Mouse (Mus musculus): Measurements from ENCODE around the gene Ergic1. TPM values are rescaled to one million over a fixed set of nuclear protein-coding genes. Genes with fewer than 3 reads are reported as not detected.

Gene Ergic1
- polyA plus RNA-seq, 2 experiments from 2014 or later: 37.2 to 77.2 TPM

DNA sequence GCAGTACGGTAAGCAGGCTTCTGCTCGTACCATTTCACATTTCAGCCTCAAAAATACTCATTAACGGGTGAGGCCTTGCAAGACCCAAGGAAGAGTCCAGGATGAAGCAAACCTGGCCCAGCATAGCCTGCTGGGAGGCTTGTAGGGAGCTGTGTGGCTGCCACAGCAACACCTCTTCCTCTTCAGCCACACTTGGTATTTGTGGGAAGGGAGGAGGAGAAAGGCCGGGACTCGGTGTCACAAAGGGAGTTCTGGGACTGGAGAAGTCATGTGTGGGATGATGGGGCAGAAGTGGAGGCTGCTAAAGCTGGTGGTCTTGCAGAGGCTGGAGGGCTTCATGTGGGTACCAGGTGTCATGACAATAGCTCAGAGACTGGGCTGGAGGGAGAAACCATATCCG is 40.2 kb downstream of the Ergic1 start:
- no peak for ATAC-seq

GRCm38 (mm10) chr17:26601926-26602325 is 40.6 kb downstream of the Ergic1 start:
- no peak for ATAC-seq

- ATAC-seq: no peak
Observed at GRCm38 (mm10) chr17:26602371-26602885, 41.1 kb downstream of the Ergic1 start.

- no peak for ATAC-seq
Observed at GRCm38 (mm10) chr17:26603311-26603710, 42.0 kb downstream of the Ergic1 start.

- peak; percentile 58 for ATAC-seq
Observed at GRCm38 (mm10) chr17:26605636-26606035, 44.3 kb downstream of the Ergic1 start.

DNA sequence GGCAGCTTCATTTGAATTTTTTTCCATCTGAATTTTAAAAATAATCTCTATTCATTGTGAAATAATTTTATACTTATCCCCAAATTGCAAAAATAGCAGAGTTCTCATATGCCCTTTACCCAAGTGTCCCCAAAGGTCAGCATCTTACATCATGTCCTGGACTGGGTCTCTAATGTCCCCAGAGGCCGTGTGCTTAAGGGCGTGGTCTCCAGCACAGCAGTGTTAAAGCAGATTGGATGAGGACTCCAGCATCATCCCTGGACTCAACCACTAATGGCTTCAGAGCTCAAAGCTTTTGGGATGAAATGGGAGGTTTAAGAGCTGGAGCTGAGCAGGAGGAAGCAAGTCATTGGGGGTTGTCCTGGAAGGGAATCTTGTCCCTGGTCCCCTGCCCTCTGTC is 45.2 kb downstream of the Ergic1 start:
- ATAC-seq: no peak

DNA sequence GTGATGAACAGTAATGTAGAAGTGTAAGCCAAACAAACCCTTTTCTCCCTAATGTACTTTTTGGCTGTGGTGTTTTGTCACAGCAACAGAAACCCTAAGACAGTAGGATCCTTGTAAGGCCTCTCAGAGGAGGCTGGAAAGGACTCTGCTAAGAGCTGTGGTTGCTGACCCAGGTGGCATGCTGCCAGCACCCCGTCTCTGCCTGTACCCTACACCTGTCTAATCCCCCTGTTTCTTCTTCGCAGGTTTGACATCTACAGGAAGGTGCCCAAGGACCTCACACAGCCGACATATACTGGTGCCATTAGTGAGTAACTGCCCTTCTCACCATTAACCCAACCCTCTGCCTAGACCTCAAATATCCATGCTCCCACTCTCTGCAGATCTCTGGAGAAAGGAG is 47.1 kb downstream of the Ergic1 start:
- ATAC-seq: no peak

- ATAC-seq: no peak
Observed at GRCm38 (mm10) chr17:26608877-26609276, 47.6 kb downstream of the Ergic1 start.

- no peak for ATAC-seq
Observed at GRCm38 (mm10) chr17:26609820-26610219, 48.5 kb downstream of the Ergic1 start.

DNA sequence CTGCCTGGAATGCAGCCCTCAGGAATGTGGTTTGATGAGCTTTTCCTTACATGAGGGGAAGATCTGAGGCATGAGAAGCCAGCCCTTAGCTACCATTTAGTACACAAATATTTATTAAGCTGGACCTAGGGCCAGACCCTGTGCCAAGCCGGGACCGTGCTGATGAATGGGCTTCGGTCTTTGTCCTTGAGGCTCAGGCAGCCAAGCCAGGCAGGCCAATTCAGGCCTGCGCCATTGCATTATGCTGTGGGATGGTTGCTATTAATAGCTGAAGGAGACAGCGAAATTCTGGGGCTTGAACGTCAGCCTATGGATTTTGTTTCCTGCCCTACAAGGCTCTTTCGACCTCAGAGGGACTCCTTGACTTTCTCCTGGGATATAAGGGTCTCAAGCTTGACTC is 50.0 kb downstream of the Ergic1 start:
- ATAC-seq: no peak

GRCm38 (mm10) chr17:26611918-26612317 is 50.6 kb downstream of the Ergic1 start:
- no peak for ATAC-seq

DNA sequence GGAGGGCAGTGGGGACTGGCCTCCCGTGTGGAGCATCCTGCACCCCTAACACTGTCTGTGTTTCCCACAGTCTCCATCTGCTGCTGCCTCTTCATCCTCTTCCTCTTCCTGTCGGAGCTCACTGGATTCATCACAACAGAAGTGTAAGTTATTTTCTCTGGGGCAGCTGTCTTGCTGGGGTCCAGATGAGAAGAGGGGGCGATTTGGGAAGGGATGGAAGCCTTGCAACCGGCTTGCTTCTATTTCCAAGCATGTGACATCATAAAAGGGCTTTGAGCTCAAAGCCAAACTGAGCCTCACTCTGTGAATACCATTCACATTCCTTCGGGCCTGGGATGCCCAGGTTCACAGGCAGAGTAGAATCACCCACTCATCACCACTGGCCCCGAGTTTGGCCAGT is 53.0 kb downstream of the Ergic1 start:
- ATAC-seq: no peak

- no peak for ATAC-seq
Observed at GRCm38 (mm10) chr17:26614708-26615486, 53.6 kb downstream of the Ergic1 start.

DNA sequence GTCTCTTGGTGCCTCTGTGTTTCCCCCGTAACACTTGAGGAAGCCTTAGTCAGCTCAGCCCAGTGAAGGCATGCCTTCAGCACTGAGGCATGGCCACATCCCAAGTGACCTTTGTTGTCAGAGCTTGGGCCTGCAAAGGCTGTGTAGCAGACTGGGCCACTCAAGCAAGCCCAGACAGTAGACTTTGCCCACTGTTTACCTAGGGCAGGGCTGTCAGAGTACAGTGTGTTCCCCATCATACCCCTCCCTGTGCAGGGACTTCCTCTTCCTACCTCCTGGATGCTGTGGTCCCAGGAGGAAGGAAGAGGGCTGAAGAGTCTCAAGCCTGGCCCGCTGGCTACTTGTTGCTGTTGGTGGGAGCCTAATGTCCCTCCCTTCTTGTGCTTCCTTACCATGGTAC is 55.4 kb downstream of the Ergic1 start:
- no peak for ATAC-seq

DNA sequence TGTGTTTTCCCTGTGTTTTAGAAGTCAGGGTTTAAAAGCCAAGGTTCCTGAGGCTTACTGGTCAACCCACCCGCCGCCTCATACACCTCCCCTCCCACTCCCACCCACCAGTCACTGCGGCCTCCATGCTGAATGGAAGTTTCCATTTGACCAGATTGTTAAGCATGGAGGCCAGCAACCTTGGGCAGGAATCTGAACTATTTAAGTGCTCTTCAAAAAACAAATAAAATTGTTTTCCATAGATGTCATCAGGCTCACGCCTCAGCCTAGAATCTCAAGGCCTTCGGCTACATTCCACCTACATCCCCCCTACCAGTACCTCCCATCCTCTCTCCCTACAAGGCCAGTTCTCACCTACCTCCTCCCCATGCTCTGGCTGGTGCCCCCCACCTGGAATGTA is 57.2 kb downstream of the Ergic1 start:
- ATAC-seq: no peak

- ATAC-seq: no peak
Observed at GRCm38 (mm10) chr17:26619577-26619976, 58.3 kb downstream of the Ergic1 start.

DNA sequence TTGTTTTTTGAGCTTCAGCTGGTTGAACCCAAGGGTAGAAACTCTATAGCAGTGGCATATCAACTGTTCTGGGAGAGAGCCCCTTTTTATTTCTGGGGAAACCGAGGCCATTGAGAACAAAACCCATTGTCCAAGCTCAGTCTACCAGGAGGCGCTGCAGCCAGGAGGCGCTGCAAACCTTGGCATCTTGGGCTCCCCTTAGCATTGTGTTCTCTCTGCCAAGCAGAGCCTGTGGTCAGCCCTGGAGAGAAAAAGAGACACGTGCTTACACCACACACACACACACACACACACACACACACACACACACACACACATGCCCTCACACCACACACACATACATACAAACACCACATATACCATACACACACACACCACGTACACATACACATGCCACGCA is 59.0 kb downstream of the Ergic1 start:
- ATAC-seq: no peak

DNA sequence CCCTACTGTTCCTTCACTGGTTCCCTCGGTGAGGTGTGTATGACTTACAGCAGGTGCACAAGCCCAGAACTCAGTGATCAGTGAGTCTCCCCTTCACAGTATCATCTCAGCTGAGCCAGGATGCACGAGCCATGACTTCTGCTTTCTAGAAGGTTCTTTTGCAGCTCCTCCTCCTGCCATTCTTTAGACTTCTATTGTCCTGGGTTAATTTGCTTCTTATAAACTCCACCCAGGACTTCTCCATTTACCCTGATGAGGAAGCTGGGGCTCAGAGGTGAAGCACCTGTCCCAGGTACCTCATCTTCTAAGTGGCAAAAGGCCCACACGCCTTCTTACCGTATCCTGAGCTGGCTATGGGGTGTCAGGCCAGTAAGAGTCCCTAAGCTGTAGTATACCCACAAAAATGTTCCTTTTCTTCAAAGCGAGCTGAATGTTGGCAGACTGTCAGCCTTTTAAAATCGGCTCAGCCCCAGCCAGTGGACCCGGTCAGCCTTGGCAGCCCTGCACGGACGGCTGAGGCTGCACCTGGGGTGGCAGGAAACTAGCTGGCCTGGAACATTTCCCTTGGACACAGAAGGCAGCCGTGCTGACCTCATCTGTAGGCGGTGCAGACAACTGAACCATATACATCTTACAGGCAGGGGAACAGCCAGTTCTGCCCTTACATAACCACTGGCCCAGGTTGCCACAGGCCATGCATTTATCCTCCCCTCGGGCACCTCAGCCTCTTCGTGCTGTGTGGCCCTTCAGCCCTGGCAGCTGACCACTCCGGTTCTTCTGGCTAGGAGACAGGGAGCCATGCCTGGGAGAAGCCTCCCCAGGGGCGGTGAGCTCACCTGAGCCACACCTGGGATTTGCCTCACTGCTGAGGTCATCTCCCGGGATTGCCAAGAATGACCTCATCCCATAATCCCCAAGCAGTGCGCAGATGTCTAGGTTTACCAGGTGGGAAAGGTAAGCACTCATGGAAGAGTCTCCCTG is 59.8 kb downstream of the Ergic1 start:
- ATAC-seq: no peak

GRCm38 (mm10) chr17:26621912-26622311 is 60.6 kb downstream of the Ergic1 start:
- ATAC-seq: no peak

- ATAC-seq: no peak
Observed at GRCm38 (mm10) chr17:26623991-26624390, 62.7 kb downstream of the Ergic1 start.

GRCm38 (mm10) chr17:26624999-26625398 is 63.7 kb downstream of the Ergic1 start:
- no peak for ATAC-seq

DNA sequence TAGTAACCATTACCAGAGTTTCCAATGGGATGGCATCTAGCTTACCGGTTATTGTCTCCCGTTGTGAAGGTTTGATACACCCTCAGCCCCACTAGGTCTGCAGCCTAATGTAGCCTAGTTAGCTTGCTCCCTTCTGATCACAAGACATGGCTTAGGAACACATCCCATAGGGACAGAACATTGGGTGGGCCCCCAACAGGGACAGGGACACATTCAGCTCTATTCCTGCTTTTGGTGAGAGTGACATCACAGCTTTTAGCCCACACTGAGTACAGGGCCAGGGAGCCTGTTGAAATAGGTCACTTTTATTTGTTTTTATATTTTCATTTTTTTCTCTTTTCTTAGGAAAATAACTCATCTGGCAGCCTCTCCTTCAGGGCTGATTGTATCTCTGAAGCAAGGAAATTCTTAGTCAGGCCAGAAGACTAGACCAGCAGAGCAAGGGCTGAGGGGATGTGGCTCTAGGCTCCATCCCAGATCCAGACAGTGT is 64.3 kb downstream of the Ergic1 start:
- no peak for ATAC-seq

GRCm38 (mm10) chr17:26628479-26628878 is 67.2 kb downstream of the Ergic1 start:
- no peak for ATAC-seq
